Mouse (Mus musculus) intestine, embryonic 16.5 days (tissue): ENCODE results near the gene Matn4. TPM values are rescaled to one million over a fixed set of nuclear protein-coding genes. Genes with fewer than 3 reads are reported as not detected.

Source experiments
- ATAC-seq: fragments of 200-750 bp; cut with Nextera tagmentation; 2 replicates; pipeline ENCODE4 v1.8.0; 2017; ENCODE audit warnings: moderate TSS enrichment, moderate library complexity
- H3K27ac ChIP-seq: fragments of 300-500 bp; sonication (generic); 2 replicates; pipeline ENCODE4 v1.5.1; 2014; ENCODE audit warnings: mild to moderate bottlenecking, low read length
- H3K27me3 ChIP-seq: fragments of 300-500 bp; sonication (generic); replicated peaks from 2 replicates; pipeline ENCODE4 v1.6.1; 2014; ENCODE audit warnings: low read length, control low read depth, mixed read lengths; ENCODE audit not compliant: control insufficient read depth, insufficient read depth
- H3K36me3 ChIP-seq: fragments of 300-500 bp; sonication (generic); 2 replicates; pipeline ENCODE4 v1.6.1; 2014; ENCODE audit warnings: low read length, control low read depth; ENCODE audit not compliant: control insufficient read depth, insufficient read depth
- H3K4me1 ChIP-seq: fragments of 300-500 bp; sonication (generic); 2 replicates; pipeline ENCODE4 v1.6.1; 2014; ENCODE audit warnings: low read length, control low read depth, mixed read lengths; ENCODE audit not compliant: control insufficient read depth, insufficient read depth
- H3K4me2 ChIP-seq: fragments of 300-500 bp; sonication (generic); 2 replicates; pipeline ENCODE4 v1.6.1; 2014; ENCODE audit warnings: low read depth, low read length, control low read depth
- H3K4me3 ChIP-seq: fragments of 300-500 bp; sonication (generic); 2 replicates; pipeline ENCODE4 v1.5.1; 2014; ENCODE audit warnings: mild to moderate bottlenecking, low read length
- H3K9ac ChIP-seq: fragments of 300-500 bp; sonication (generic); 2 replicates; pipeline ENCODE4 v1.6.1; 2014; ENCODE audit warnings: low read depth, low read length
- H3K9me3 ChIP-seq: fragments of 300-500 bp; sonication (generic); 2 replicates; pipeline ENCODE4 v1.6.1; 2016; ENCODE audit warnings: low read length, control low read depth; ENCODE audit not compliant: control insufficient read depth
- WGBS: fragments of 180-500 bp; shearing (Covaris S2); extraction: QIAGEN DNeasy Blood & Tissue Kit; methylation state at CpG from one replicate; pipeline ENCODE4 v1.1.7; 2014; 5-methylcytosine and 5-hydroxymethylcytosine counted together
- polyA plus RNA-seq: library from polyadenylated mRNA; unstranded; fragments of >200 nt; fragmentation: Nextera tagmentation; extraction: Ambion mirVana; gene quantifications from 2 replicates; pipeline ENCODE4 v1.2.1, GENCODE M21; 2015

Matn4 gene
- polyA plus RNA-seq, 1 experiment from 2014 or later: 9.0 TPM

GRCm38 (mm10) chr2:164368620-164369105 lies 36.3 kb downstream of the Matn4 start:
- ATAC-seq: no peak
- Histone ChIP-seq H3K4me2 (no peak overlapping the region), H3K27me3 (no peaks in the 10 kb centered on the region; the same call in 1 of the 2 replicates), H3K4me1 (no peaks in the 10 kb centered on the region), H3K27ac (no peak overlapping the region), H3K9ac (no peak overlapping the region), H3K4me3 (no peak overlapping the region), H3K36me3 (no peaks in the 10 kb centered on the region), H3K9me3 (no peaks in the 10 kb centered on the region)
- WGBS: 81% methylated on average over 6 of the region's 6 CpGs

- WGBS: 63% methylated on average over 3 of the region's 3 CpGs
- no peak overlapping the region for H3K27ac ChIP-seq
- no peaks in the 10 kb centered on the region for H3K4me1 ChIP-seq
- H3K9me3 ChIP-seq: no peaks in the 10 kb centered on the region
- H3K9ac ChIP-seq: no peak overlapping the region
- no peak overlapping the region for H3K4me2 ChIP-seq
- H3K36me3 ChIP-seq: no peaks in the 10 kb centered on the region
- H3K27me3 ChIP-seq: no peaks in the 10 kb centered on the region; the same call in 1 of the 2 replicates
- H3K4me3 ChIP-seq: no peak overlapping the region
- no peak for ATAC-seq
Observed at GRCm38 (mm10) chr2:164366947-164367346, 38.0 kb downstream of the Matn4 start.

GRCm38 (mm10) chr2:164360974-164361657 lies 43.8 kb downstream of the Matn4 start:
- 33% methylated on average over 13 of the region's 13 CpGs for WGBS
- H3K9ac ChIP-seq: no peak overlapping the region
- H3K27me3 ChIP-seq: peaks cover 3% of the 10 kb centered on the region; the same call in 1 of the 2 replicates
- H3K36me3 ChIP-seq: no peaks in the 10 kb centered on the region
- H3K4me3 ChIP-seq: no peak overlapping the region
- no peak overlapping the region for H3K4me2 ChIP-seq
- no peak for ATAC-seq
- H3K9me3 ChIP-seq: no peaks in the 10 kb centered on the region
- no peak overlapping the region for H3K27ac ChIP-seq
- no peaks in the 10 kb centered on the region for H3K4me1 ChIP-seq

GRCm38 (mm10) chr2:164359668-164360067 lies 45.3 kb downstream of the Matn4 start:
- no peak overlapping the region for H3K4me3 ChIP-seq
- no peak for ATAC-seq
- 80% methylated on average over 5 of the region's 5 CpGs for WGBS
- H3K9ac ChIP-seq: no peak overlapping the region
- H3K4me2 ChIP-seq: no peak overlapping the region
- H3K4me1 ChIP-seq: no peaks in the 10 kb centered on the region
- no peak overlapping the region for H3K27ac ChIP-seq
- no peaks in the 10 kb centered on the region for H3K36me3 ChIP-seq
- H3K9me3 ChIP-seq: no peaks in the 10 kb centered on the region
- H3K27me3 ChIP-seq: peaks cover 3% of the 10 kb centered on the region; the same call in 1 of the 2 replicates

GRCm38 (mm10) chr2:164359031-164359430 lies 45.9 kb downstream of the Matn4 start:
- no peak overlapping the region for H3K27ac ChIP-seq
- no peaks in the 10 kb centered on the region for H3K4me1 ChIP-seq
- H3K27me3 ChIP-seq: 0 out of 2 replicates have a peak, but pooled peaks cover 3% of the 10 kb centered on the region
- no peak for ATAC-seq
- no peaks in the 10 kb centered on the region for H3K9me3 ChIP-seq
- no peak overlapping the region for H3K4me2 ChIP-seq
- no peak overlapping the region for H3K9ac ChIP-seq
- no peak overlapping the region for H3K4me3 ChIP-seq
- H3K36me3 ChIP-seq: no peaks in the 10 kb centered on the region
- 80% methylated on average over 5 of the region's 5 CpGs for WGBS

GRCm38 (mm10) chr2:164358373-164358772 lies 46.6 kb downstream of the Matn4 start:
- H3K27ac ChIP-seq: no peak overlapping the region
- no peaks in the 10 kb centered on the region for H3K36me3 ChIP-seq
- no peaks in the 10 kb centered on the region for H3K9me3 ChIP-seq
- H3K9ac ChIP-seq: no peak overlapping the region
- WGBS: 84% methylated on average over 3 of the region's 3 CpGs
- H3K4me3 ChIP-seq: no peak overlapping the region
- no peaks in the 10 kb centered on the region for H3K4me1 ChIP-seq
- H3K4me2 ChIP-seq: no peak overlapping the region
- ATAC-seq: no peak
- 0 out of 2 replicates have a peak, but pooled peaks cover 3% of the 10 kb centered on the region for H3K27me3 ChIP-seq

GRCm38 (mm10) chr2:164356177-164356967 lies 48.6 kb downstream of the Matn4 start:
- WGBS: 71% methylated on average over 11 of the region's 11 CpGs

GRCm38 (mm10) chr2:164353356-164353755 lies 51.6 kb downstream of the Matn4 start:
- H3K36me3 ChIP-seq: no peaks in the 10 kb centered on the region
- no peak overlapping the region for H3K27ac ChIP-seq
- no peaks in the 10 kb centered on the region for H3K27me3 ChIP-seq
- no peak overlapping the region for H3K4me2 ChIP-seq
- 85% methylated on average over 11 of the region's 11 CpGs for WGBS
- no peaks in the 10 kb centered on the region for H3K9me3 ChIP-seq
- H3K4me1 ChIP-seq: no peaks in the 10 kb centered on the region
- no peak overlapping the region for H3K4me3 ChIP-seq
- no peak for ATAC-seq
- H3K9ac ChIP-seq: no peak overlapping the region

More at GRCm38 (mm10) chr2:164356177-164356967, 48.6 kb downstream of the Matn4 start:
- H3K9ac ChIP-seq: no peak overlapping the region
- H3K4me3 ChIP-seq: no peak overlapping the region
- H3K4me1 ChIP-seq: no peaks in the 10 kb centered on the region
- 0 out of 2 replicates have a peak, but pooled peaks cover 2% of the 10 kb centered on the region for H3K27me3 ChIP-seq
- H3K27ac ChIP-seq: no peak overlapping the region
- no peak overlapping the region for H3K4me2 ChIP-seq
- H3K36me3 ChIP-seq: no peaks in the 10 kb centered on the region
- no peak for ATAC-seq
- H3K9me3 ChIP-seq: no peaks in the 10 kb centered on the region

GRCm38 (mm10) chr2:164352697-164353096 lies 52.3 kb downstream of the Matn4 start:
- 86% methylated on average over 3 of the region's 3 CpGs for WGBS
- Histone ChIP-seq H3K4me3 (no peak overlapping the region), H3K9me3 (no peaks in the 10 kb centered on the region), H3K36me3 (no peaks in the 10 kb centered on the region), H3K9ac (no peak overlapping the region), H3K27ac (no peak overlapping the region), H3K4me2 (no peak overlapping the region), H3K4me1 (no peaks in the 10 kb centered on the region), H3K27me3 (no peaks in the 10 kb centered on the region)
- ATAC-seq: no peak
